Mouse (Mus musculus): ENCODE data around the gene Acoxl. TPM values are rescaled to one million over a fixed set of nuclear protein-coding genes. Genes with fewer than 3 reads are reported as not detected.

Gene Acoxl
- polyA plus RNA-seq, 1 experiment from 2014 or later: 0.09 TPM

DNA sequence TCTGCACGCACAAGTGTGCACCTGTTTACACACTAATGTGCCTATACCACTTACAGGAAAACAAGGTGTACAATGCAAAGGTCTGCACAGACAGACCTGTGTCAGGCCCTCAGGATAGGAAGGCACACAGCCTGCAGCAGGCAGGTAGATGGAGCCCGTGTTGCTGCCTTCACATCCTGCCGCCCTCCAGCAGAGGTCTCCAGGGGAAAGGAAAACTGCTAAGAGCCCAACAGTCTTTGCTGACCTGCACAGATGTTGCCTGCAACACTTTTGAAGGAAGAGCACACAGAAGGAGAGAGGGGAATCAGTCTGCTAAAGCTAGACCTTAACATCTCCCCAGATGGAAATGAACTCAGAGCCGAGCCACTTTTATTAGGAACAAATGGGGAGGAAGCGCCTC is 240.2 kb downstream of the Acoxl start:
- H3K27me3 ChIP-seq (ENCODE audit: control insufficient read depth, insufficient read depth, low read length): no peaks in the 10 kb centered on the region
- DNase-seq (ENCODE audit: low spot score) (peak; percentile 39), ATAC-seq (ENCODE audit: insufficient read depth, low FRiP score, low TSS enrichment) (no peak)
- H3K27ac ChIP-seq (ENCODE audit: low read depth, low read length): no peak overlapping the region
- H3K9me3 ChIP-seq (ENCODE audit: control insufficient read depth, low read length): no peaks in the 10 kb centered on the region
- no peak overlapping the region for H3K4me3 ChIP-seq (ENCODE audit: low read depth, low read length)
- WGBS: 43% methylated on average over 5 of the region's 5 CpGs
- H3K4me1 ChIP-seq (ENCODE audit: control insufficient read depth, insufficient read depth, low read length): no peaks in the 10 kb centered on the region
- H3K36me3 ChIP-seq (ENCODE audit: control insufficient read depth, insufficient read depth, low read length): no peaks in the 10 kb centered on the region
- H3K4me2 ChIP-seq (ENCODE audit: low read depth): no peak overlapping the region
- no peak overlapping the region for H3K9ac ChIP-seq (ENCODE audit: low read length)

DNA sequence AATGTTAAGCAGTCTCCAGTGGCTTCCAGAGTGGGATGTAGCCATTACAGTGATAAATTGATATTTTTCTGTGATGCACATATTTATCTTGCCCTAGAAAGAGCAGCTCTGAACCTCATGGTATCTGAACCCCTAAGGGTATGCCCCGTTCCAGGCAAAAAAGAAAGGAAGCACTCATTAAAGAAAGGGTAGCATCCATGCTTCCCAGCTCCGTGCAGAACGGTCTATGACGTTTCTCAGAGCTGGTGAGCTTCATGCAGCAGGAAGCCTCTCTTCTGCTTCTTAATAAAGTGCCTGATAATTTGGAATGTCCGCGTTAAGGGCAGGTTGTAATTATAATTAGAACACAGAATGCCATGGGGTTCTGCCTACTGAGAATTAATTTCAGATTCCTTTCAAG is 240.6 kb downstream of the Acoxl start:
- 78% methylated on average over 6 of the region's 6 CpGs for WGBS
- H3K36me3 ChIP-seq (ENCODE audit: control insufficient read depth, insufficient read depth, low read length): no peaks in the 10 kb centered on the region
- no peak overlapping the region for H3K9ac ChIP-seq (ENCODE audit: low read length)
- ATAC-seq (ENCODE audit: insufficient read depth, low FRiP score, low TSS enrichment): no peak
- no peak overlapping the region for H3K27ac ChIP-seq (ENCODE audit: low read depth, low read length)
- no peak overlapping the region for H3K4me3 ChIP-seq (ENCODE audit: low read depth, low read length)
- no peaks in the 10 kb centered on the region for H3K4me1 ChIP-seq (ENCODE audit: control insufficient read depth, insufficient read depth, low read length)
- H3K9me3 ChIP-seq (ENCODE audit: control insufficient read depth, low read length): no peaks in the 10 kb centered on the region
- no peak overlapping the region for H3K4me2 ChIP-seq (ENCODE audit: low read depth)
- DNase-seq (ENCODE audit: low spot score): no peak
- no peaks in the 10 kb centered on the region for H3K27me3 ChIP-seq (ENCODE audit: control insufficient read depth, insufficient read depth, low read length)

DNA sequence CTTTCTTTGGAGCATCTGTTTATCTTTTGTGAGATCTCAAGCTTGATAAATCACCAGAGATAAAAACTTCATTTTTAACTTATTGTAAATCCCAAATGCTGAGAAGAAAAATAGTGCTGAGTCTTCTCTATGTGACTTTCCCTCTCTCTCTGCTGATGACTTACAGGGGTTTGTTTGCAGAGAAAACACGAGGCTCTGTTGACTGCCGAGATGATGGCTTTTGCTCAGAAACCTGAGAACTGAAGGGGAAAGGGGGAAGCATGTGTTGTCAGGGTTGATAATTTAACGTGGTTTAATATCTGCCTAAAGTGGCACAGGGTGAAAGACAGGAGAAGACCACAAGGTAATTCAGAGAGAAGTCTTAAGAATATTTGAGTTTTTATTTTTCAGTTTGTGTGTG is 245.2 kb downstream of the Acoxl start:
- no peaks in the 10 kb centered on the region for H3K9me3 ChIP-seq (ENCODE audit: control insufficient read depth, low read length)
- DNase-seq (ENCODE audit: low spot score) (no peak), ATAC-seq (ENCODE audit: insufficient read depth, low FRiP score, low TSS enrichment) (no peak)
- WGBS: 38% methylated on average over 3 of the region's 3 CpGs
- H3K4me1 ChIP-seq (ENCODE audit: control insufficient read depth, insufficient read depth, low read length): no peaks in the 10 kb centered on the region
- no peak overlapping the region for H3K9ac ChIP-seq (ENCODE audit: low read length)
- H3K4me3 ChIP-seq (ENCODE audit: low read depth, low read length): no peak overlapping the region
- no peak overlapping the region for H3K27ac ChIP-seq (ENCODE audit: low read depth, low read length)
- H3K4me2 ChIP-seq (ENCODE audit: low read depth): no peak overlapping the region
- no peaks in the 10 kb centered on the region for H3K27me3 ChIP-seq (ENCODE audit: control insufficient read depth, insufficient read depth, low read length)
- no peaks in the 10 kb centered on the region for H3K36me3 ChIP-seq (ENCODE audit: control insufficient read depth, insufficient read depth, low read length)

DNA sequence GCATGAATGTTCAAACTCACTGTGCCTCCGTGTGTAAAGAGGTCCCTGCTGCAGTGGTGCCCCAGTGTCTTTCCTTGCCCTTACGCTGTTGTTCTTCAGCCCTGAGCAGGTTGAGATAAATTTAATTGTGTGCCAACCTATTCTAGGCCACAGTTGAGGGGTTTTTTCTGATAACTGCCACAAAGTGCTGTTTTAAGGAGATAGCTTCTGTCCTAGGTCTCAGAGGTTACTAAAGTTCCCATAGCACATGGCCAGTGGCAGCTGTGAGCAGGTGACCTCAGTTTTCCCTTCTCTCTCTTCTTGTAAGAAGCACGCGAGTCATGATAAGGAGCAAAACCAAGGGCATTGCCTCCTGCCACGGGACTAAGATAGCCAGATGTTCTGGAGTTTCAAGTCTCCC is 245.9 kb downstream of the Acoxl start:
- ATAC-seq (ENCODE audit: insufficient read depth, low FRiP score, low TSS enrichment) (no peak), DNase-seq (ENCODE audit: low spot score) (no peak)
- no peak overlapping the region for H3K9ac ChIP-seq (ENCODE audit: low read length)
- H3K4me3 ChIP-seq (ENCODE audit: low read depth, low read length): no peak overlapping the region
- no peak overlapping the region for H3K27ac ChIP-seq (ENCODE audit: low read depth, low read length)
- no peaks in the 10 kb centered on the region for H3K36me3 ChIP-seq (ENCODE audit: control insufficient read depth, insufficient read depth, low read length)
- H3K4me1 ChIP-seq (ENCODE audit: control insufficient read depth, insufficient read depth, low read length): no peaks in the 10 kb centered on the region
- H3K4me2 ChIP-seq (ENCODE audit: low read depth): no peak overlapping the region
- H3K9me3 ChIP-seq (ENCODE audit: control insufficient read depth, low read length): no peaks in the 10 kb centered on the region
- H3K27me3 ChIP-seq (ENCODE audit: control insufficient read depth, insufficient read depth, low read length): no peaks in the 10 kb centered on the region
- 78% methylated on average over 5 of the region's 5 CpGs for WGBS

DNA sequence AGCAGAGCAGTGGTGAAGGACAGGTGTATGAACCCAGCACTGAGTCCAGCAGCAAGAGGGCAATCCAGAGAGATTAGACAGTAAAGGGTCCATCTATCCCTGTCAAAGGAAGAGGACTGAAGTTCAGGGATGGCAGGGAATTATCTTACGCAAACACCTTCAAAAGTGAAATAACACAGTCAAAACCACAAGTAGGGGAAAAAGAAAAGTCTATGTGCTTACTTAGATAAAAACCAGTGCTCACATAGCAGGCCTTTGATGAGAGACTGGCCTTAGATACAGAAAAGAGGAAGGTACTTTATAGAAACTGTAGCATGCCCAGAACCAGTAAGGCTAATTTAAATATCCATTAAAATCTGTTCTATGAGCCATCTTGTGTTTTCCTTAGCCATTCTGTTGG is 246.8 kb downstream of the Acoxl start:
- no peaks in the 10 kb centered on the region for H3K27me3 ChIP-seq (ENCODE audit: control insufficient read depth, insufficient read depth, low read length)
- no peak for ATAC-seq (ENCODE audit: insufficient read depth, low FRiP score, low TSS enrichment)
- no peaks in the 10 kb centered on the region for H3K36me3 ChIP-seq (ENCODE audit: control insufficient read depth, insufficient read depth, low read length)
- no peak overlapping the region for H3K9ac ChIP-seq (ENCODE audit: low read length)
- DNase-seq (ENCODE audit: low spot score): no peak
- no peak overlapping the region for H3K4me2 ChIP-seq (ENCODE audit: low read depth)
- no peak overlapping the region for H3K27ac ChIP-seq (ENCODE audit: low read depth, low read length)
- H3K9me3 ChIP-seq (ENCODE audit: control insufficient read depth, low read length): no peaks in the 10 kb centered on the region
- no peaks in the 10 kb centered on the region for H3K4me1 ChIP-seq (ENCODE audit: control insufficient read depth, insufficient read depth, low read length)
- WGBS: 92% methylated on average over 1 of the region's 1 CpGs
- no peak overlapping the region for H3K4me3 ChIP-seq (ENCODE audit: low read depth, low read length)

DNA sequence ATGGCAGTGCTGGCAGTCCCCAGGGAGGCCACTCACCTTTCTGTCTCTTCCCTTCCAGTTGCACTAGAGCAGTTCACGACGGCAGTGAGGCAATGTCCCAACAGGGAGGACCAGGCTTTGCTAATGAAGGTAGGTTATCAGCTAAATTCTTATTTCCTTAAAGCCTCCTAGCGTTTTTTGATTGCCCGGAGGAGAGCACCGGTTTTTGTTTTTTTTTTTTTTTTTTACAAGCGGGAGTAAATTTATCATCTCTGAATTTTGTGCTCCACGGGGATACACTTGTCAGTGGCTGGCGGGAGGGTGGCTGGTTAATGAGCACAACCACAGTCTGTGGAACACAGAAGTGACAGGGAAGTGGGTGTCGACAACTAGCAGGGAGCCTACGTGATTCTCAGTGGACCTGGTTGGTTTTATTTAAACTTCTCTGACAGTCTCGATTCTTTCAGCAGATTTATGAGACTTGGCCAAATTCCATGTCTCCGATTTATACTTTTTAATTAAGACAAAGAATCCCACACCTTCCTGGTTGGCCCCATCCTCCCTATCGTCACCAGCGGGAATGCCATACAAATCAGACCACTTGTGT is 247.7 kb downstream of the Acoxl start:
- ATAC-seq (ENCODE audit: insufficient read depth, low FRiP score, low TSS enrichment) (no peak), DNase-seq (ENCODE audit: low spot score) (no peak)
- no peak overlapping the region for H3K4me3 ChIP-seq (ENCODE audit: low read depth, low read length)
- no peak overlapping the region for H3K9ac ChIP-seq (ENCODE audit: low read length)
- no peaks in the 10 kb centered on the region for H3K9me3 ChIP-seq (ENCODE audit: control insufficient read depth, low read length)
- 64% methylated on average over 14 of the region's 14 CpGs for WGBS
- H3K36me3 ChIP-seq (ENCODE audit: control insufficient read depth, insufficient read depth, low read length): no peaks in the 10 kb centered on the region
- no peaks in the 10 kb centered on the region for H3K27me3 ChIP-seq (ENCODE audit: control insufficient read depth, insufficient read depth, low read length)
- no peak overlapping the region for H3K27ac ChIP-seq (ENCODE audit: low read depth, low read length)
- 0 out of 2 replicates have a peak, but pooled peaks cover 1% of the 10 kb centered on the region for H3K4me1 ChIP-seq (ENCODE audit: control insufficient read depth, insufficient read depth, low read length)
- H3K4me2 ChIP-seq (ENCODE audit: low read depth): no peak overlapping the region

DNA sequence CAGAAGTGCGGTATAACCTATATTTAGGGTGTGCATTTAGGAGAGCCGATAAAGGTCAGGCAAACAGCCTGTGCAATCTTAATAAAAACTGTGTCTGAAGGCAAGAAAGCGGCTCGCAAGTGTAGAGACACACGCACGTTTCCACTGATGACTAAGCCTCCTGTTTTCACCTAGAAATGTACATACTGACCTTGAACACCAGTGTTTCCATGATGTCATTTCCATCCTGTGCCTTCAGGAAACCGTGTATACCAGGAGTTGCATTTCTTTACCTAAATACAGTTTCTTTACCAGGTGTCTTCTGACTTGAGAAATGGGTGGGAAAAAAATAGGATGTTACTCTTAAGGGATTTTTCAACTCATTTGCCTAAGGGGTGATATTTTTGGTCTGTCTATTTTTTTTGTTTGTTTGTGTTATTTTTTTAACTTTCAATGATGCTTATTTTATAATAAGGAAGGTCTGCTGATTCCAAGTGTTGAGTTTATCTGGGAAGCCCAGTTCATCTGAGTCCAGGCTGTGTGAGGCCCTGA is 248.4 kb downstream of the Acoxl start:
- no peak overlapping the region for H3K9ac ChIP-seq (ENCODE audit: low read length)
- H3K36me3 ChIP-seq (ENCODE audit: control insufficient read depth, insufficient read depth, low read length): no peaks in the 10 kb centered on the region
- H3K4me2 ChIP-seq (ENCODE audit: low read depth): no peak overlapping the region
- no peak for DNase-seq (ENCODE audit: low spot score)
- H3K9me3 ChIP-seq (ENCODE audit: control insufficient read depth, low read length): no peaks in the 10 kb centered on the region
- WGBS: 81% methylated on average over 7 of the region's 7 CpGs
- peaks cover 8% of the 10 kb centered on the region; the same call in 1 of the 2 replicates for H3K4me1 ChIP-seq (ENCODE audit: control insufficient read depth, insufficient read depth, low read length)
- no peaks in the 10 kb centered on the region for H3K27me3 ChIP-seq (ENCODE audit: control insufficient read depth, insufficient read depth, low read length)
- no peak overlapping the region for H3K27ac ChIP-seq (ENCODE audit: low read depth, low read length)
- H3K4me3 ChIP-seq (ENCODE audit: low read depth, low read length): no peak overlapping the region
- no peak for ATAC-seq (ENCODE audit: insufficient read depth, low FRiP score, low TSS enrichment)

DNA sequence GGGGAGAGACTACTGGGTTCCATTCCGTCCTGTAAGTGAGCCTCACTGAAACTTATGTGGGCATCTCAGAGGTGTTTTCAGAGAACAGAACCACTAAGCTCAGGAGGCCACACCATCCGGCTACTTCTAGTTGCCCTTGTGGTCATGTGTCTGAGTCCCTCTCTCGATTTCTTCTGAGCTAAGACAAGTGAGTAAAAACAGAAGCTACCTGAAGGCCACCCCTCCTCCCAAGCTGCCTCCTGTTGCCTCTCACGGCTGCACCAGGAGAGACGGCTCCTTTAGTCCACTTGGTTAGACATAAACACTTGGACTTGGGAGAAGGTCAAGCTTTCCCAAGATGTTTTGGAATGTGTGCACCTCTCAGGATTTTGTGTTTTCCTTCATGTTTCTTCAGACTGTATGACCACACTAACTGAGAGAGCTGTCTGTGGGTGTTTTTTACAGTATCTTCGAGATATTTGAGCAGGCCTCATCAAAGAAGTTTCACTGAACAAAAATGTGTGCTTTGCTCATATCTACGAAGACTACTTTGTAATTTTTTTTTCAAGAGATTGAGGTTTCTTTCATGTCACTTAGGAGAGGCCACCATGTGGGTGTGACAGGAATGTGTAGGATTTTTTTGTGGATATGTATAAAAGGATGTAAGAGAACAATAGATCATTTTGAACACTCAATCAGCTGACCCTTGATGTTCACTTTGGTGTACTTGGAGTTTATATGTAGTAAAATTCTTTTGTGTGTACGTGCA is 249.3 kb downstream of the Acoxl start:
- Histone ChIP-seq H3K36me3 (ENCODE audit: control insufficient read depth, insufficient read depth, low read length) (no peaks in the 10 kb centered on the region), H3K27ac (ENCODE audit: low read depth, low read length) (no peak overlapping the region), H3K27me3 (ENCODE audit: control insufficient read depth, insufficient read depth, low read length) (no peaks in the 10 kb centered on the region), H3K9me3 (ENCODE audit: control insufficient read depth, low read length) (no peaks in the 10 kb centered on the region), H3K4me3 (ENCODE audit: low read depth, low read length) (no peak overlapping the region), H3K4me1 (ENCODE audit: control insufficient read depth, insufficient read depth, low read length) (peaks cover 9% of the 10 kb centered on the region; the same call in 1 of the 2 replicates), H3K4me2 (ENCODE audit: low read depth) (no peak overlapping the region), H3K9ac (ENCODE audit: low read length) (no peak overlapping the region)
- ATAC-seq (ENCODE audit: insufficient read depth, low FRiP score, low TSS enrichment) (no peak), DNase-seq (ENCODE audit: low spot score) (no peak)
- 82% methylated on average over 8 of the region's 8 CpGs for WGBS
